Comparison of ENCODE assay signal across 18 mouse cellular contexts in the genomic region with DNA sequence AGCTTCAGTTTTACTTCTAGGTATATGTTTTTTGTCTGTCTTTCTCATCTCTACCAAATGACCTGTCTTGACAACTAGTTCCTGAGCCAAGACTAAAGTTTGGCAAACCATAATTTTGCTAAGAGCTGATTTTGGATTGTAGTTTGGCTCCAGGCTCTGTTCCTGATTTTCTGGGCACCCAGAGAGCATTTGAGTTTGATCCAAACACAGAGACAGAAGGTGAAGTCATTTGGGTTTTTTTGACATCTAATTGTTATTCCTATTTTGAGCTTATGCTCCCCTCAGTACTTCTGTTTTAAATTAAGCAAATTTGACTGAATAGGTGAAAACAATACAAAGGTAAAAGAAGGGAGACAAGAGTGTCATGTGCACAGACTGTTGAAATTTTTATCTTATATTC.
A peak's percentile ranks its signal among the peaks of the same experiment; 100 is the strongest.
DNase-seq lines count a peak whose midpoint lies in the region; TF ChIP-seq lines count a peak whose summit lies in the region.
"Had no signal": no experiment of that assay in that cellular context is flagged by ENCODE, and none has a peak within 500 bp of the region (broad histone marks: within the 10 kb centered on the region; RNA-seq: fewer than 3 reads in every experiment).

No protein-coding gene starts in this region.

- peak; percentile 31 for DNase-seq in brain, embryonic 14.5 days (ENCODE audit: low read depth)
- peak; percentile 16 for DNase-seq in cerebellum, adult 11-12 months
- peak; percentile 70 to 75 for DNase-seq in cerebellum, postnatal 10 days
- peak; percentile 7 to 24 for DNase-seq in layer of hippocampus, postnatal 10 days (ENCODE audit: low spot score in 2 of 2)
- no peak for DNase-seq in T-cell, adult 2 months (ENCODE audit: low spot score)
- no peak for DNase-seq in ovary, postnatal 14 days (ENCODE audit: low spot score)
- no peak for DNase-seq in frontal cortex, postnatal 10 days (ENCODE audit: low spot score in 2 of 2)
- DNase-seq: adrenal gland, postnatal 10 days; gastrocnemius, postnatal 36 days; heart, adult 2 months; heart, postnatal 36 days; kidney, adult 2 months; left cerebral cortex, postnatal 4 days; lung, postnatal 36 days; midbrain, embryonic 14.5 days; retina, postnatal 1 day; right cerebral cortex, postnatal 4 days; thymus, postnatal 14 days had no signal

- TF ChIP-seq POLR2A in brain, embryonic 14.5 days (IDR thresholded peaks at IDR 0.05; ENCODE audit: borderline replicate concordance, extremely low read depth, insufficient read depth, insufficient read length, poor library complexity, severe bottlenecking) = no peak

- no peak for TF ChIP-seq CTCF in brain, embryonic 14.5 days (IDR thresholded peaks at IDR 0.05; ENCODE audit: borderline replicate concordance, extremely low read depth, insufficient read depth, insufficient read length)

Comparison
In these comparisons a context has a peak if more than half of its experiments do, and no peak if none do; other contexts are left out.
1. DNase-seq: peak in brain, embryonic 14.5 days (single experiment), cerebellum, adult 11-12 months (single experiment), cerebellum, postnatal 10 days (2 of 2) and layer of hippocampus, postnatal 10 days (2 of 2); none in T-cell, adult 2 months (single experiment), ovary, postnatal 14 days (single experiment) and frontal cortex, postnatal 10 days (0 of 2).